Mouse (Mus musculus) left cerebral cortex, adult 2 months (tissue): ENCODE results near the gene Rack1. TPM values are rescaled to one million over a fixed set of nuclear protein-coding genes. Genes with fewer than 3 reads are reported as not detected.
"Not testable (repeated sequence)": the region's sequence is repeated elsewhere in the genome, so short reads cannot be mapped to it uniquely, and the experiment has no call there.

Experiments
- DNase-seq, 2 experiments: peaks; one replicate each; pipeline ENCODE4 v3.0.0; 2021 to 2022; ENCODE audit warnings: low spot score in 2 of 2, mixed read lengths in 1 of 2; ENCODE audit errors: extremely low spot score in 1 of 2
- H3K27ac ChIP-seq: fragments of 200-600 bp; 2 replicates; pipeline ENCODE4 v1.8.1; 2022
- H3K4me3 ChIP-seq: fragments of 200-600 bp; 2 replicates; pipeline ENCODE4 v1.8.1; 2022
- CTCF ChIP-seq: fragments of 200-600 bp; IDR thresholded peaks from 2 replicates; pipeline ENCODE4 v1.8.1; 2022; ENCODE audit warnings: antibody characterized with exemption, mild to moderate bottlenecking, moderate library complexity
- intact Hi-C: fragments of 180-260 bp; cut with DNase I; formaldehyde crosslinking; loops from one replicate; pipeline ENCODE4 v1.15.1; 2025
- total RNA-seq, 2 experiments: library from RNA; stranded (reverse); gene quantifications; 2 replicates each; pipeline ENCODE4 v1.2.3; 2021

The Rack1 gene
- total RNA-seq, 2 experiments from 2014 or later: 218 to 220 TPM

- peak overlapping the region; percentile 35 for H3K4me3 ChIP-seq
- TF ChIP-seq CTCF: no peak
- no peak for DNase-seq
- no peak overlapping the region for H3K27ac ChIP-seq
- intact Hi-C loops: no loop called here
Observed at GRCm38 (mm10) chr11:48822768-48823512, 22.8 kb downstream of the Rack1 start.

DNA sequence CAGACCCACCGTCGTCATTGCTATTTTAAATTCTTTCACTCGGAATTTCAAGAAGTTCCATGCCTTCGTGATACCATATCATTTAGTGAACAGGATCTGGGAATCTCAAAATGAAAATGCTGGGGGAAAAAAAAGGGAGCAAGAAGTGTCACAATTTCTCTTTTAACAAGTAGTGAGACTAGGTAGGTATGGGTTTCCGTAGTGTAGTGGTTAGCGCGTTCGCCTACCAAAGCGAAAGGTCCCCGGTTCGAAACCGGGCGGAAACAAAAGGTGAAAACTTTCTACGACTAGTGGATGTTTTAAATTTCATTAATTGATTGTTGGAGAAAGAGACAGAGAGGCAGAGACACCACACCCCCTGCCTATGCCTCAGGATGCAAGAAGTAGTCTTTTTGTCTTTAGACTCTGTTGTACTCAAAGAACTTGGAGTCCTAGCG is 23.4 kb downstream of the Rack1 start:
- peak; percentile 55 to 56 for DNase-seq
- Histone ChIP-seq H3K27ac (no peak overlapping the region), H3K4me3 (peak overlapping the region; percentile 35)
- intact Hi-C loops: no loop called here
- peak; percentile 1 for TF ChIP-seq CTCF

- no peak overlapping the region for H3K27ac ChIP-seq
- peak overlapping the region; percentile 35 for H3K4me3 ChIP-seq
- intact Hi-C loops: no loop called here
- no peak for TF ChIP-seq CTCF
- no peak for DNase-seq
Observed at GRCm38 (mm10) chr11:48824311-48824830, 24.2 kb downstream of the Rack1 start.

DNA sequence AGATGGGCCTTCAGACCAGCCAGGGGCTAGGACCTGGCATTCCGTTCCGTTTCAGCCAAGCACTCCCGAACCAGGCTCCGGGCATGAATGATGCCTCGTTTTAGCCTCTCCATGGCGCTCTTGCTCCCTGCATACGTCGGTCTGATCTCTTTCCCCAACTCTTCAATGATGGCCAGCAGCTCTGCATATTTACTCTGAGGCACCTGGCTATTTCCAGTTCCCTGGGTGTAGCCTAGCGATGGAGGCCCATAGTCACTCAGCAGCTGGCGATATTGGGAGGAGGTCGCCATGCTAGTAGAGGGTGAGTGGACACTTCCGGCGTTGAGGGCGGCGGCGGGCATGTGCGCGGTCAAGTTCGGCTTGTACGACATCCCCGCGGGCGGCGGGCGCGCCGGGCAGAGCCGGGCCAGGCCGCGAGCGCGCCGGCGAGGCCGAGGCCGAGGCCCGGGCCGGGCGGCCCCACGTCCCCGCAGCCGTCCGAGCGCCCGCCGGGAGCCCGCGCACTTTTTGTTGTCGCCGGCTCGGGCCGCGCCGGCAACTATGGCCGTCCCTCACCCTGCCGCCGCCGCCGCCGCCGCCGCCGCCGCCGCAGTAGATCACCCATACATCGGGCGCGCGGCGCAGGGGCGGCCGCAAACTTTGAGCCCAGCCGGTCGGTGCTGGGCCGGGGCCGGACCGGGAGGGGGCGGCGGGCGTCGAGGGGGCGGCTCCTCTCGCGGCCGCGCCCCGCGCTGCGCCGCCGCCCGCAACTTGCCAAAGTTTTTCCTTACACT is 26.0 kb downstream of the Rack1 start, which contains the start of the genes Trim7 and Gm12184:
TSS of gene Trim7 (plus strand) at position 162 of the 773 bp plus-strand sequence.
TSS of gene Gm12184 (minus strand) at position 677 of the 773 bp plus-strand sequence.
- H3K27ac ChIP-seq, intact Hi-C loops, DNase-seq: not testable (repeated sequence)
- H3K4me3 ChIP-seq: peak within 1 kb of the TSS; percentile 33

GRCm38 (mm10) chr11:48826752-48827096 is 26.6 kb downstream of the Rack1 start:
- no peak for TF ChIP-seq CTCF

DNA sequence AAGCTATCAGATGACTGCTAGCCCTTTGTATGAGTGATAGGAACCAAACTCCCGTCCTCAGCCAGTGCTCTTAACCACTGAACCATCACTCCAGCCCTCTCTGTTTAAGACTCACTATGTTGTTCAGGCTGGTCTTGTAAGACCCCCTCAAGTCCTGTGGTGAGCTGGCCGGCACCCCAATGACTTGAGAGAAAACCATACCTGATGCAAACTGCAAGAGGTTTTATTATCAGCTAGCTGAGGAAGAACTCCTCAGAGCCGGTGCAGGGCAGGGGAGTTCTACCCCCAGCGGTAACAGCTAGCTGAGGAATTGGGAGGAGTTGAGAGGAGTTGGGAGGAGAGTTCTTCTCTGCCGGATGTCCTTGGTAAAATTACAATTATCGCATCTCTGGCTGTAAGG is 27.8 kb downstream of the Rack1 start:
- intact Hi-C loops: no loop called here
- Histone ChIP-seq H3K27ac (peak overlapping the region; percentile 21; the same call in 1 of the 2 replicates), H3K4me3 (no peak overlapping the region)
- TF ChIP-seq CTCF: no peak
- DNase-seq: no peak

More at GRCm38 (mm10) chr11:48826752-48827096, 26.6 kb downstream of the Rack1 start:
- intact Hi-C loops: no loop called here
- peak overlapping the region; percentile 33 for H3K4me3 ChIP-seq
- no peak for DNase-seq
- no peak overlapping the region for H3K27ac ChIP-seq

GRCm38 (mm10) chr11:48830279-48830678 is 30.1 kb downstream of the Rack1 start:
- Histone ChIP-seq H3K4me3 (no peak overlapping the region), H3K27ac (no peak overlapping the region)
- no peak for TF ChIP-seq CTCF
- no peak for DNase-seq
- intact Hi-C loops: loop anchor here (10.0 kb wide), 1 partner anchor 885 kb away; the partner anchor contains the start of gene Cnot6

GRCm38 (mm10) chr11:48831273-48831672 is 31.1 kb downstream of the Rack1 start:
- intact Hi-C loops: loop anchor here (10.0 kb wide), 1 partner anchor 884 kb away; the partner anchor contains the start of gene Cnot6
- Histone ChIP-seq H3K27ac (no peak overlapping the region), H3K4me3 (no peak overlapping the region)
- TF ChIP-seq CTCF: no peak
- DNase-seq: no peak

GRCm38 (mm10) chr11:48833078-48833730 is 33.1 kb downstream of the Rack1 start:
- TF ChIP-seq CTCF: no peak
- no peak for DNase-seq
- H3K27ac ChIP-seq: no peak overlapping the region
- intact Hi-C loops: loop anchor here (10.0 kb wide), 1 partner anchor 882 kb away; the partner anchor contains the start of gene Cnot6
- H3K4me3 ChIP-seq: peak overlapping the region; percentile 64

- intact Hi-C loops: loop anchor here (1.0 to 10.0 kb wide), 3 partner anchors 16 to 881 kb away; partner anchors contain the start of gene Cnot6
- Histone ChIP-seq H3K4me3 (peak overlapping the region; percentile 64), H3K27ac (peak overlapping the region; percentile 91)
- TF ChIP-seq CTCF: no peak; the same call in 1 of the 2 replicates
- peak; percentile 90 to 93 for DNase-seq
Observed at GRCm38 (mm10) chr11:48833731-48834639, 33.9 kb downstream of the Rack1 start.

- TF ChIP-seq CTCF: no peak
- no peak overlapping the region for H3K4me3 ChIP-seq
- intact Hi-C loops: loop anchor here (10.0 kb wide), 1 partner anchor 879 kb away; the partner anchor contains the start of gene Cnot6
- H3K27ac ChIP-seq: no peak overlapping the region
- DNase-seq: no peak
Observed at GRCm38 (mm10) chr11:48835923-48836322, 35.8 kb downstream of the Rack1 start.
